Mouse (Mus musculus): ENCODE results near the gene Mkln1. TPM values are rescaled to one million over a fixed set of nuclear protein-coding genes. Genes with fewer than 3 reads are reported as not detected.

Gene Mkln1
- polyA plus RNA-seq, 1 experiment from 2014 or later = 196 TPM

DNA sequence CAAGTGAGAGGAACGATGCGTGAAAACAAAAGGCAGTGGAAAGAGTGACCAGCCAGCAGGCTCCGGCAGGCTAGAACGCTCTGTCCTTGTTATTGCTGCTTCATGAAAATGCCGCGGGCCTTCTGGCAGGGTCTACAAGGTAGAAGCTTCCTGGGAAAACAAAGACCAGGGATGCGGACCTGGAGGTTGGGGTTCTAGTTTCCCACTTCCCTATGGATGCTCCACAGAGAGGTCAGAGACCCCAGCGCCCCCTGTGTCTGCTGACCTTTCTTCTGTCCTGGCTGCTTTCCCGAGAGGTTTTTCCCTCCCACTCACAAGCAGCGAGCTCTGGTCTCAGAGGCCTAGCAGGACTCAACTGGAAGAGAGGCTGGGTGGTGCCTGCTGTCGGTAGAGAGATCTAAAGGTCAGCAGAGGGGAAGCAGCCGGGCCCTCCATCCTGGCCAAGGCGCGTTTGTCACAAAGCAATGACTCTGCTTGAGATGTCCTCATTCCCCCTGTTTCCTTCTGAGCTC, 27.9 kb upstream of the Mkln1 start:
- Histone ChIP-seq H3K36me3 (ENCODE audit: control insufficient read depth, insufficient read depth, low read length) (no peaks in the 10 kb centered on the region), H3K4me2 (no peak overlapping the region), H3K9ac (ENCODE audit: low read depth, low read length) (no peak overlapping the region), H3K4me3 (ENCODE audit: low read depth, low read length) (no peak overlapping the region), H3K4me1 (replicated peaks; ENCODE audit: control insufficient read depth, insufficient read depth, low read length) (no peaks in the 10 kb centered on the region), H3K9me3 (ENCODE audit: control insufficient read depth, low read length) (no peaks in the 10 kb centered on the region), H3K27me3 (replicated peaks; ENCODE audit: control insufficient read depth, insufficient read depth, low read length) (no peaks in the 10 kb centered on the region), H3K27ac (ENCODE audit: low read depth, low read length) (no peak overlapping the region)
- no peak for DNase-seq (ENCODE audit: low spot score)
- 56% methylated on average over 14 of the region's 14 CpGs for WGBS
- no peak for ATAC-seq (replicated peaks; ENCODE audit: low FRiP score)

DNA sequence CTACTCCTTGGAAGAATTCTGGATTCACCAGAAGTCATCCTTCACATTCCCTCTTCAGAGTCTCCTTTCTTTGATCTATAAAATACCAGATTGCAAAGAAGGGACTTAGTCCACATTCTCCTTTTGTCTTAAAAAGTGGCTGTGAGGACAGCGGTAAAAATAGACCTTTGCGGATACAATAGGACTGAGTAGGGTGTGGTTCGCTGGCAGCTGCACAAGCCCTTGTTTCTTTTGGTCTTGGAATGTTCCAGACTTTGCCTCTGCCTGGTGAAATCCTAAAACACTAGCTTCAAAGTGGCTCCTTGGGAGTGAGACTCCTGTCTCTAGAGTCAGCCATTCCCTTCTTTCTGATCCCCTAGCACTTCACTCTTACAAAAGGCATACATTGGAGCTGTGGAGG, 27.4 kb upstream of the Mkln1 start:
- no peaks in the 10 kb centered on the region for H3K36me3 ChIP-seq (ENCODE audit: control insufficient read depth, insufficient read depth, low read length)
- H3K4me1 ChIP-seq (replicated peaks; ENCODE audit: control insufficient read depth, insufficient read depth, low read length) = no peaks in the 10 kb centered on the region
- WGBS = 81% methylated on average over 3 of the region's 3 CpGs
- H3K9me3 ChIP-seq (ENCODE audit: control insufficient read depth, low read length) = no peaks in the 10 kb centered on the region
- H3K27ac ChIP-seq (ENCODE audit: low read depth, low read length) = no peak overlapping the region
- ATAC-seq (replicated peaks; ENCODE audit: low FRiP score) (no peak), DNase-seq (ENCODE audit: low spot score) (no peak)
- no peak overlapping the region for H3K4me3 ChIP-seq (ENCODE audit: low read depth, low read length)
- H3K27me3 ChIP-seq (replicated peaks; ENCODE audit: control insufficient read depth, insufficient read depth, low read length) = no peaks in the 10 kb centered on the region
- no peak overlapping the region for H3K9ac ChIP-seq (ENCODE audit: low read depth, low read length)
- no peak overlapping the region for H3K4me2 ChIP-seq

DNA sequence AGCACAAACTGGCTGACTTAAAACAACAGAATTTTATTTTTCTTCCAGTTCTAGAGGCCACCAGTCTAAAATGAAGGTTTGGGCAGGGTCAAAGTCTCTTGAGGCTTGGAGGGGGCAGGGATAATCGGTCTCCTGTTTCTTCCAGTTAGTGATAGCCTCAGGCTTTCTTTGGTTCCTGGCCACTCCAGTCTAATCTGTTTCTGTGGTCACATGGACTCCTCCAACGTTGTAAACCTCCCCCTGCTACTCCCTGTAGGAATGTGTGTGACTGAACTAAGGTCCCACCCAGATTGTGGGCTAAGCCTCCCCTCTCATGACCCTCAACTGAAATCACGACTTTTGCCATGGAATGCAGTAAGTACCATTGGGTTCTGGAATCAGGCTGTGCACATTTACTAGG, 25.9 kb upstream of the Mkln1 start:
- ATAC-seq (replicated peaks; ENCODE audit: low FRiP score) (no peak), DNase-seq (ENCODE audit: low spot score) (no peak)
- Histone ChIP-seq H3K4me1 (replicated peaks; ENCODE audit: control insufficient read depth, insufficient read depth, low read length) (no peaks in the 10 kb centered on the region), H3K9ac (ENCODE audit: low read depth, low read length) (no peak overlapping the region), H3K4me2 (no peak overlapping the region), H3K36me3 (ENCODE audit: control insufficient read depth, insufficient read depth, low read length) (no peaks in the 10 kb centered on the region), H3K4me3 (ENCODE audit: low read depth, low read length) (no peak overlapping the region), H3K27me3 (replicated peaks; ENCODE audit: control insufficient read depth, insufficient read depth, low read length) (no peaks in the 10 kb centered on the region), H3K27ac (ENCODE audit: low read depth, low read length) (no peak overlapping the region), H3K9me3 (ENCODE audit: control insufficient read depth, low read length) (no peaks in the 10 kb centered on the region)
- 30% methylated on average over 3 of the region's 3 CpGs for WGBS

GRCm38 (mm10) chr6:31373084-31373673, 25.4 kb upstream of the Mkln1 start:
- Histone ChIP-seq H3K9ac (ENCODE audit: low read depth, low read length) (no peak overlapping the region), H3K27me3 (replicated peaks; ENCODE audit: control insufficient read depth, insufficient read depth, low read length) (no peaks in the 10 kb centered on the region), H3K4me3 (ENCODE audit: low read depth, low read length) (no peak overlapping the region), H3K27ac (ENCODE audit: low read depth, low read length) (no peak overlapping the region), H3K36me3 (ENCODE audit: control insufficient read depth, insufficient read depth, low read length) (no peaks in the 10 kb centered on the region), H3K4me2 (no peak overlapping the region), H3K4me1 (replicated peaks; ENCODE audit: control insufficient read depth, insufficient read depth, low read length) (no peaks in the 10 kb centered on the region), H3K9me3 (ENCODE audit: control insufficient read depth, low read length) (no peaks in the 10 kb centered on the region)
- 75% methylated on average over 6 of the region's 6 CpGs for WGBS
- no peak for ATAC-seq (replicated peaks; ENCODE audit: low FRiP score)
- DNase-seq (ENCODE audit: low spot score) = no peak

- H3K4me3 ChIP-seq (ENCODE audit: low read depth, low read length) = no peak overlapping the region
- no peaks in the 10 kb centered on the region for H3K27me3 ChIP-seq (replicated peaks; ENCODE audit: control insufficient read depth, insufficient read depth, low read length)
- WGBS = 80% methylated on average over 7 of the region's 7 CpGs
- H3K27ac ChIP-seq (ENCODE audit: low read depth, low read length) = no peak overlapping the region
- no peaks in the 10 kb centered on the region for H3K4me1 ChIP-seq (replicated peaks; ENCODE audit: control insufficient read depth, insufficient read depth, low read length)
- 0 out of 2 replicates have a peak, but pooled peaks cover 2% of the 10 kb centered on the region for H3K36me3 ChIP-seq (ENCODE audit: control insufficient read depth, insufficient read depth, low read length)
- H3K9ac ChIP-seq (ENCODE audit: low read depth, low read length) = no peak overlapping the region
- DNase-seq (ENCODE audit: low spot score) = no peak
- H3K4me2 ChIP-seq = no peak overlapping the region
- no peaks in the 10 kb centered on the region for H3K9me3 ChIP-seq (ENCODE audit: control insufficient read depth, low read length)
- ATAC-seq (replicated peaks; ENCODE audit: low FRiP score) = no peak
These were observed 15.5 kb upstream of the Mkln1 start for GRCm38 (mm10) chr6:31382989-31383388.

DNA sequence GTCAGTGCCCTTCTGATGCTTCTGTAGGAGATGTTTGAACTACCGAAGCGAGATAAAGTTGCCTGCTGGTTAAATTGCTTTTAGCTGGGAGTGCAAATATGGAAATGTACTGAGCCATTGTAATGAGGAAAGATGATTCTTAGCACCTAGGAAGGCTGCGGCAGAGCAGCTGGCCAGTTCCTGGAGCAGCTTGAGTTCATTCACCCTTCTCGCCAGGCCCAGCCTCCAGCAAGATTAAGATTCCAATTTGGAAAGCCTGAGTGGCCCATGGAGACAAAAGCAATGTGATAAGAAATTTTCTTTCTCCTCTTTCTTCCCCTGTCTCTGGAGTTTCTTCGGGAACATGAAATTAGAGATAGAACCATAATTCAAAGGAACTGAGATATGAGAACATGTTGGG, 13.7 kb upstream of the Mkln1 start:
- DNase-seq (ENCODE audit: low spot score) (no peak), ATAC-seq (replicated peaks; ENCODE audit: low FRiP score) (no peak)
- Histone ChIP-seq H3K27ac (ENCODE audit: low read depth, low read length) (no peak overlapping the region), H3K4me3 (ENCODE audit: low read depth, low read length) (no peak overlapping the region), H3K4me2 (no peak overlapping the region), H3K27me3 (replicated peaks; ENCODE audit: control insufficient read depth, insufficient read depth, low read length) (no peaks in the 10 kb centered on the region), H3K4me1 (replicated peaks; ENCODE audit: control insufficient read depth, insufficient read depth, low read length) (no peaks in the 10 kb centered on the region), H3K9me3 (ENCODE audit: control insufficient read depth, low read length) (no peaks in the 10 kb centered on the region), H3K36me3 (ENCODE audit: control insufficient read depth, insufficient read depth, low read length) (0 out of 2 replicates have a peak, but pooled peaks cover 2% of the 10 kb centered on the region), H3K9ac (ENCODE audit: low read depth, low read length) (no peak overlapping the region)
- 69% methylated on average over 5 of the region's 5 CpGs for WGBS

- DNase-seq (ENCODE audit: low spot score) (no peak), ATAC-seq (replicated peaks; ENCODE audit: low FRiP score) (no peak)
- no peak overlapping the region for H3K9ac ChIP-seq (ENCODE audit: low read depth, low read length)
- 0 out of 2 replicates have a peak, but pooled peaks cover 2% of the 10 kb centered on the region for H3K36me3 ChIP-seq (ENCODE audit: control insufficient read depth, insufficient read depth, low read length)
- H3K4me1 ChIP-seq (replicated peaks; ENCODE audit: control insufficient read depth, insufficient read depth, low read length) = no peaks in the 10 kb centered on the region
- 84% methylated on average over 10 of the region's 10 CpGs for WGBS
- no peak overlapping the region for H3K27ac ChIP-seq (ENCODE audit: low read depth, low read length)
- no peak overlapping the region for H3K4me3 ChIP-seq (ENCODE audit: low read depth, low read length)
- no peaks in the 10 kb centered on the region for H3K27me3 ChIP-seq (replicated peaks; ENCODE audit: control insufficient read depth, insufficient read depth, low read length)
- no peaks in the 10 kb centered on the region for H3K9me3 ChIP-seq (ENCODE audit: control insufficient read depth, low read length)
- H3K4me2 ChIP-seq = no peak overlapping the region
These were observed 13.0 kb upstream of the Mkln1 start for GRCm38 (mm10) chr6:31385281-31386145.

DNA sequence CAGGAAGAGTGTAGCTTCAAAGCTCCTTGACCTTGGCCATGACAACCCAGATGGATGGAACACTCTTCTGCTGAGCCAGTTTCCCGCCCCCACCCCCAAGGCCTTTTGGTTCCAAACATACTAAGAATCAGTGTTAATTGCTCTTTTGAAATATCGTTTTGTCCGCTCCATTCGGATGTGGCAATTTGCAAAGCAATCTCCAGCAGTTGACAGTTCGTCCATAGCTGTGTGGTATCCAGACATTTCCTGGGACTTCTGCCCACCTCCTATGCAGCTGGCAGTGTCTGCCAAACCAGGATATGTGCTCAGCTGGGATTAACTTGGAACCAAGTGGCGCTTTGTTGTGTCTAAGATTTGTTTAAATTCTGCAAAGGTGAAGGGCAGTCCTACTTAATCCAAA, 8.8 kb upstream of the Mkln1 start:
- no peak for DNase-seq (ENCODE audit: low spot score)

More for the DNA sequence above, 8.8 kb upstream of the Mkln1 start:
- H3K4me1 ChIP-seq (replicated peaks; ENCODE audit: control insufficient read depth, insufficient read depth, low read length) = no peaks in the 10 kb centered on the region
- WGBS = 87% methylated on average over 6 of the region's 6 CpGs
- H3K27me3 ChIP-seq (replicated peaks; ENCODE audit: control insufficient read depth, insufficient read depth, low read length) = no peaks in the 10 kb centered on the region
- no peaks in the 10 kb centered on the region for H3K9me3 ChIP-seq (ENCODE audit: control insufficient read depth, low read length)
- no peak overlapping the region for H3K9ac ChIP-seq (ENCODE audit: low read depth, low read length)
- no peak for ATAC-seq (replicated peaks; ENCODE audit: low FRiP score)
- H3K27ac ChIP-seq (ENCODE audit: low read depth, low read length) = no peak overlapping the region
- H3K4me3 ChIP-seq (ENCODE audit: low read depth, low read length) = no peak overlapping the region
- no peaks in the 10 kb centered on the region for H3K36me3 ChIP-seq (ENCODE audit: control insufficient read depth, insufficient read depth, low read length)
- no peak overlapping the region for H3K4me2 ChIP-seq

Measured in liver, embryonic 11.5 days (tissue).